Mouse (Mus musculus): ENCODE measurements around the gene Smg5. TPM values are rescaled to one million over a fixed set of nuclear protein-coding genes. Genes with fewer than 3 reads are reported as not detected.
"Not testable (repeated sequence)": the region's sequence is repeated elsewhere in the genome, so short reads cannot be mapped to it uniquely, and the experiment has no call there.

Smg5 gene
- polyA plus RNA-seq, 1 experiment from 2014 or later: 65.9 TPM

DNA sequence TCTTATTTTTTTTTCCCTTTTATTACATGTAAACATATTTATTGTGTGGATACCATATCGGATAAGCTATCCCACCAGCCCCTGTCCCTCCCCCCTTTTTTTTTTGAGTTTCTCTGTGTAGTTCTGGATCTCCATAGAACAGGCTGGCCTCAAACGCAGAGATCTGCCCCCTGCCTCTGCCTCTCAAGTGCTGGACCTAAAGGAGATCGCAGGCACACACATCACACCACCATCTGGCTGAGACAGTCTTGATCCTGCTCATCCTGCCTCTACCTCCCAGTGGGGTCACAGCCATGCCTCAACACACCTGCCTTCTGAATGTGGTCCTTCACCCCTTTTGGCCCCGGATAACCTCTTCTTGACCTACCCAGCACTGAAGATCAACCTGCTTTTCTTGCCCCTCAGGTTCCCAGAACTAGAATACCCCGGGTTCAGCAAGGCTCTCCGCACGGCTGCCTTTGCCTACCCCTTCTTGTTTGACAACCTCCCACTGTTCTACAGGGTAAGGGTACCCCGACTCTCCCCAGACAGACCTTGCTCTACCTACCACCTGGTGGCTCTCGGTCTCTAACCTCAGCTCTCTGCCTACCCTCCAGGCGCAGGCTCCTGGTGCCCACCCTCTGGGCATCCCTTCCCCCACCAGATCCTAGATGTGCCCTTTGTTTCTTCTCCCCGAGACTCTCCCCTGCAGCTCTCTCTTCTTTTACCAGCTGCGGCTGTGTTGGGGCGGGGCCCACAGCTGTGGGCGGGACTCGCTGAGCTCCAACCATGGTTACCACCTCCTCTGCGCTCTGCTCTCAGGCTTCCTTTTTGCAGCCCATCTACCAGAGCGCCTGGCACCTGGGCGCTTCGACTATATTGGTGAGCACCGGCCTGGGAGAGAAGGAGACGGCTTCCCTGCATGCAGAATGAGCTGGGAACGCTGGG, 45.6 kb downstream of the Smg5 start:
- peak; percentile 96 for ATAC-seq
- H3K36me3 ChIP-seq (ENCODE audit: control insufficient read depth, insufficient read depth); H3K27me3 ChIP-seq (replicated peaks; ENCODE audit: control insufficient read depth, insufficient read depth, low read length); H3K9me3 ChIP-seq (ENCODE audit: control insufficient read depth, low read length); H3K4me1 ChIP-seq (replicated peaks; ENCODE audit: control insufficient read depth, insufficient read depth, low read length): not testable (repeated sequence)
- Histone ChIP-seq H3K4me2 (ENCODE audit: low read length) (peak overlapping the region; percentile 38), H3K9ac (replicated peaks; ENCODE audit: low read depth, low read length) (peak overlapping the region; percentile 46), H3K4me3 (replicated peaks; ENCODE audit: low read length) (peak overlapping the region; percentile 30), H3K27ac (ENCODE audit: low read length) (peak overlapping the region; percentile 58)
- WGBS: 9% methylated on average over 17 of the region's 22 CpGs

DNA sequence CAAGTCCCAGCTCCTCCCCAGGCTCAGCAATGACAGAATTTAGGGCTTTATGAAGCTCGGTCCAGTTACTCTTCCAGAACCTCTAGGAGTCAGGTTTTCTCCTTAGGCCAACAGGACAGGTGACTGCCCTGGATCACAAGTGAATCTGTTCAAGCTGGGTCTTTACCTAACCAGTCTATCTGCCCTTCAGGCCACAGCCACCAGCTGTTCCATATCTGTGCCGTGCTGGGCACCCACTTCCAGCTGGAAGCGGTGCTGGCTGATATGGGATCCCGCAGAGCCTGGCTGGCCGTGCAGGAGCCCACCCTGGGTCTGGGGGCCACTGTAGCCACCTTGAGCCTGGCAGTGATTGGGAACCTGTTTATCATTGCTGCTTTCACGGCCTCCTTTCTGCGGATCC, 46.3 kb downstream of the Smg5 start:
- H3K9me3 ChIP-seq (ENCODE audit: control insufficient read depth, low read length); H3K27ac ChIP-seq (ENCODE audit: low read length); H3K4me3 ChIP-seq (replicated peaks; ENCODE audit: low read length); H3K9ac ChIP-seq (replicated peaks; ENCODE audit: low read depth, low read length); H3K27me3 ChIP-seq (replicated peaks; ENCODE audit: control insufficient read depth, insufficient read depth, low read length); H3K36me3 ChIP-seq (ENCODE audit: control insufficient read depth, insufficient read depth); H3K4me1 ChIP-seq (replicated peaks; ENCODE audit: control insufficient read depth, insufficient read depth, low read length); H3K4me2 ChIP-seq (ENCODE audit: low read length): not testable (repeated sequence)
- 12% methylated on average over 1 of the region's 7 CpGs for WGBS
- ATAC-seq: 0 out of 2 replicates have a peak, but pooled peaks have one; percentile 19

- 79% methylated on average over 5 of the region's 5 CpGs for WGBS
- ATAC-seq: no peak
- Histone ChIP-seq H3K36me3 (ENCODE audit: control insufficient read depth, insufficient read depth) (no peaks in the 10 kb centered on the region), H3K9me3 (ENCODE audit: control insufficient read depth, low read length) (no peaks in the 10 kb centered on the region), H3K4me2 (ENCODE audit: low read length) (no peak within 1 kb of the TSS), H3K27ac (ENCODE audit: low read length) (no peak within 1 kb of the TSS), H3K4me1 (replicated peaks; ENCODE audit: control insufficient read depth, insufficient read depth, low read length) (no peaks in the 10 kb centered on the region; the same call in 1 of the 2 replicates), H3K27me3 (replicated peaks; ENCODE audit: control insufficient read depth, insufficient read depth, low read length) (no peaks in the 10 kb centered on the region), H3K9ac (replicated peaks; ENCODE audit: low read depth, low read length) (no peak within 1 kb of the TSS), H3K4me3 (replicated peaks; ENCODE audit: low read length) (no peak within 1 kb of the TSS)
Measured at GRCm38 (mm10) chr3:88384364-88384763, 48.3 kb downstream of the Smg5 start, which contains the start of gene Bglap. TSS of gene Bglap (minus strand) at chr3:88384464.

GRCm38 (mm10) chr3:88393776-88394375, 57.8 kb downstream of the Smg5 start:
- Histone ChIP-seq H3K36me3 (ENCODE audit: control insufficient read depth, insufficient read depth) (no peaks in the 10 kb centered on the region), H3K9ac (replicated peaks; ENCODE audit: low read depth, low read length) (no peak overlapping the region), H3K4me2 (ENCODE audit: low read length) (no peak overlapping the region), H3K27me3 (replicated peaks; ENCODE audit: control insufficient read depth, insufficient read depth, low read length) (no peaks in the 10 kb centered on the region), H3K4me3 (replicated peaks; ENCODE audit: low read length) (no peak overlapping the region), H3K9me3 (ENCODE audit: control insufficient read depth, low read length) (no peaks in the 10 kb centered on the region), H3K27ac (ENCODE audit: low read length) (no peak overlapping the region), H3K4me1 (replicated peaks; ENCODE audit: control insufficient read depth, insufficient read depth, low read length) (no peaks in the 10 kb centered on the region)
- ATAC-seq: no peak
- 86% methylated on average over 9 of the region's 9 CpGs for WGBS

- Histone ChIP-seq H3K9ac (replicated peaks; ENCODE audit: low read depth, low read length) (no peak overlapping the region), H3K36me3 (ENCODE audit: control insufficient read depth, insufficient read depth) (no peaks in the 10 kb centered on the region), H3K4me3 (replicated peaks; ENCODE audit: low read length) (no peak overlapping the region), H3K4me2 (ENCODE audit: low read length) (no peak overlapping the region), H3K27ac (ENCODE audit: low read length) (no peak overlapping the region), H3K4me1 (replicated peaks; ENCODE audit: control insufficient read depth, insufficient read depth, low read length) (no peaks in the 10 kb centered on the region), H3K9me3 (ENCODE audit: control insufficient read depth, low read length) (no peaks in the 10 kb centered on the region), H3K27me3 (replicated peaks; ENCODE audit: control insufficient read depth, insufficient read depth, low read length) (no peaks in the 10 kb centered on the region)
- 95% methylated on average over 6 of the region's 6 CpGs for WGBS
- no peak for ATAC-seq
Measured at GRCm38 (mm10) chr3:88395288-88395687, 59.2 kb downstream of the Smg5 start.

GRCm38 (mm10) chr3:88395742-88396141, 59.7 kb downstream of the Smg5 start:
- H3K4me2 ChIP-seq (ENCODE audit: low read length): no peak overlapping the region
- H3K36me3 ChIP-seq (ENCODE audit: control insufficient read depth, insufficient read depth): no peaks in the 10 kb centered on the region
- H3K4me3 ChIP-seq (replicated peaks; ENCODE audit: low read length): no peak overlapping the region
- no peaks in the 10 kb centered on the region for H3K27me3 ChIP-seq (replicated peaks; ENCODE audit: control insufficient read depth, insufficient read depth, low read length)
- H3K4me1 ChIP-seq (replicated peaks; ENCODE audit: control insufficient read depth, insufficient read depth, low read length): no peaks in the 10 kb centered on the region
- no peak for ATAC-seq
- H3K9ac ChIP-seq (replicated peaks; ENCODE audit: low read depth, low read length): no peak overlapping the region
- no peak overlapping the region for H3K27ac ChIP-seq (ENCODE audit: low read length)
- no peaks in the 10 kb centered on the region for H3K9me3 ChIP-seq (ENCODE audit: control insufficient read depth, low read length)
- WGBS: 95% methylated on average over 8 of the region's 8 CpGs

DNA sequence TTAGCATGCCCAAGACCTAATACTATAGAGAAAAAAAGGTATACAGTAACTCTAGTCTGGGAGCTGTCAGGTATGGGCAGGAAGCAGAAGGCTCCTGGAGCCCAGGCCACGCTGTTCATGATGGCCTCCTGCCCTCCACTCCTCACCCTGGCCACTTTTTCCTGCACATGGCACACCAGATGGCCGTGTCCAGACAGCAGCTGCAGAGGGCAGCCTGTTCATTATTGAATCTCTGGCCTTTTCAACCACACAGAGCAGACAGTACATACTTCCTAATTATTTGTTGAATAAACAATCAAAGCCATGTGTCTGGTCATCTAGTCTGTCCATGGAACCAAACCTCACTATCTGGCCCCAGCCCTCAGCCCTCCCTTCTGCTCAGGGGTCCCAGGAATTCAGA, 62.6 kb downstream of the Smg5 start:
- ATAC-seq: no peak
- H3K9me3 ChIP-seq (ENCODE audit: control insufficient read depth, low read length): no peaks in the 10 kb centered on the region
- H3K4me1 ChIP-seq (replicated peaks; ENCODE audit: control insufficient read depth, insufficient read depth, low read length): no peaks in the 10 kb centered on the region
- H3K9ac ChIP-seq (replicated peaks; ENCODE audit: low read depth, low read length): no peak overlapping the region
- no peaks in the 10 kb centered on the region for H3K27me3 ChIP-seq (replicated peaks; ENCODE audit: control insufficient read depth, insufficient read depth, low read length)
- H3K4me2 ChIP-seq (ENCODE audit: low read length): no peak overlapping the region
- no peak overlapping the region for H3K4me3 ChIP-seq (replicated peaks; ENCODE audit: low read length)
- WGBS: 89% methylated on average over 2 of the region's 2 CpGs
- no peak overlapping the region for H3K27ac ChIP-seq (ENCODE audit: low read length)
- H3K36me3 ChIP-seq (ENCODE audit: control insufficient read depth, insufficient read depth): no peaks in the 10 kb centered on the region

- Histone ChIP-seq H3K4me1 (replicated peaks; ENCODE audit: control insufficient read depth, insufficient read depth, low read length) (peaks cover 3% of the 10 kb centered on the region; the same call in 1 of the 2 replicates), H3K27ac (ENCODE audit: low read length) (no peak overlapping the region), H3K9ac (replicated peaks; ENCODE audit: low read depth, low read length) (no peak overlapping the region), H3K36me3 (ENCODE audit: control insufficient read depth, insufficient read depth) (no peaks in the 10 kb centered on the region), H3K27me3 (replicated peaks; ENCODE audit: control insufficient read depth, insufficient read depth, low read length) (no peaks in the 10 kb centered on the region), H3K9me3 (ENCODE audit: control insufficient read depth, low read length) (no peaks in the 10 kb centered on the region), H3K4me2 (ENCODE audit: low read length) (no peak overlapping the region), H3K4me3 (replicated peaks; ENCODE audit: low read length) (no peak overlapping the region)
- no peak for ATAC-seq
- 92% methylated on average over 10 of the region's 10 CpGs for WGBS
Measured at GRCm38 (mm10) chr3:88403522-88404230, 67.6 kb downstream of the Smg5 start.

GRCm38 (mm10) chr3:88407090-88407489, 71.0 kb downstream of the Smg5 start:
- Histone ChIP-seq H3K27me3 (replicated peaks; ENCODE audit: control insufficient read depth, insufficient read depth, low read length) (no peaks in the 10 kb centered on the region), H3K9me3 (ENCODE audit: control insufficient read depth, low read length) (no peaks in the 10 kb centered on the region), H3K4me3 (replicated peaks; ENCODE audit: low read length) (no peak overlapping the region), H3K4me1 (replicated peaks; ENCODE audit: control insufficient read depth, insufficient read depth, low read length) (peaks cover 20% of the 10 kb centered on the region), H3K9ac (replicated peaks; ENCODE audit: low read depth, low read length) (no peak overlapping the region), H3K4me2 (ENCODE audit: low read length) (no peak overlapping the region), H3K27ac (ENCODE audit: low read length) (no peak overlapping the region), H3K36me3 (ENCODE audit: control insufficient read depth, insufficient read depth) (no peaks in the 10 kb centered on the region)
- WGBS: 0% methylated on average over 2 of the region's 2 CpGs
- 0 out of 2 replicates have a peak, but pooled peaks have one; percentile 24 for ATAC-seq

All from forebrain, embryonic 16.5 days (tissue).